Mouse (Mus musculus): ENCODE data around the gene Ddx4. TPM values are rescaled to one million over a fixed set of nuclear protein-coding genes. Genes with fewer than 3 reads are reported as not detected.

The Ddx4 gene
- polyA plus RNA-seq, 1 experiment, result not detected

- TF ChIP-seq POLR2A (IDR thresholded peaks at IDR 0.05; ENCODE audit: low read depth, low read length) (no peak; the same call in 1 of the 2 replicates), CTCF (IDR thresholded peaks at IDR 0.05; ENCODE audit: extremely low read depth, insufficient read length, insufficient replicate concordance, low read depth, low read length) (no peak)
- no peaks in the 10 kb centered on the region; the same call in none of the 2 replicates for H3K4me1 ChIP-seq (ENCODE audit: control insufficient read depth, insufficient read depth, insufficient read length, low read length)
- under 1% methylated on average over 33 of the region's 33 CpGs for WGBS
- H3K4me3 ChIP-seq (ENCODE audit: low read depth, low read length), result peak within 1 kb of the TSS; percentile 67
- H3K27ac ChIP-seq (ENCODE audit: insufficient read depth, low read depth, low read length), result no peak within 1 kb of the TSS
- no peaks in the 10 kb centered on the region for H3K36me3 ChIP-seq (ENCODE audit: control insufficient read depth, insufficient read depth, low read length)
- H3K27me3 ChIP-seq (ENCODE audit: control insufficient read depth, insufficient read depth, low read length), result no peaks in the 10 kb centered on the region
These were observed 8.5 kb upstream of the Ddx4 start, which contains the start of gene Slc38a9 for GRCm38 (mm10) chr13:112660574-112661381. Gene Slc38a9 (plus strand): TSS chr13:112660751.

GRCm38 (mm10) chr13:112659986-112660573 is 7.8 kb upstream of the Ddx4 start:
- no peaks in the 10 kb centered on the region for H3K27me3 ChIP-seq (ENCODE audit: control insufficient read depth, insufficient read depth, low read length)
- H3K4me3 ChIP-seq (ENCODE audit: low read depth, low read length), result peak overlapping the region; percentile 67
- no peak overlapping the region for H3K27ac ChIP-seq (ENCODE audit: insufficient read depth, low read depth, low read length)
- no peaks in the 10 kb centered on the region; the same call in none of the 2 replicates for H3K4me1 ChIP-seq (ENCODE audit: control insufficient read depth, insufficient read depth, insufficient read length, low read length)
- TF ChIP-seq CTCF (IDR thresholded peaks at IDR 0.05; ENCODE audit: extremely low read depth, insufficient read length, insufficient replicate concordance, low read depth, low read length) (no peak), POLR2A (IDR thresholded peaks at IDR 0.05; ENCODE audit: low read depth, low read length) (no peak)
- 2% methylated on average over 10 of the region's 10 CpGs for WGBS
- H3K36me3 ChIP-seq (ENCODE audit: control insufficient read depth, insufficient read depth, low read length), result no peaks in the 10 kb centered on the region

- H3K4me3 ChIP-seq (ENCODE audit: low read depth, low read length), result no peak overlapping the region
- H3K27me3 ChIP-seq (ENCODE audit: control insufficient read depth, insufficient read depth, low read length), result peaks cover 16% of the 10 kb centered on the region
- no peaks in the 10 kb centered on the region for H3K4me1 ChIP-seq (ENCODE audit: control insufficient read depth, insufficient read depth, insufficient read length, low read length)
- H3K27ac ChIP-seq (ENCODE audit: insufficient read depth, low read depth, low read length), result no peak overlapping the region
- TF ChIP-seq POLR2A (IDR thresholded peaks at IDR 0.05; ENCODE audit: low read depth, low read length), result no peak
- no peak for TF ChIP-seq CTCF (IDR thresholded peaks at IDR 0.05; ENCODE audit: extremely low read depth, insufficient read length, insufficient replicate concordance, low read depth, low read length)
- no peaks in the 10 kb centered on the region for H3K36me3 ChIP-seq (ENCODE audit: control insufficient read depth, insufficient read depth, low read length)
- 65% methylated on average over 3 of the region's 3 CpGs for WGBS
These were observed 1.1 kb downstream of the Ddx4 start for GRCm38 (mm10) chr13:112651183-112651582.

GRCm38 (mm10) chr13:112645529-112646186 is 6.6 kb downstream of the Ddx4 start:
- H3K27ac ChIP-seq (ENCODE audit: insufficient read depth, low read depth, low read length), result no peak overlapping the region
- H3K27me3 ChIP-seq (ENCODE audit: control insufficient read depth, insufficient read depth, low read length), result peaks cover 7% of the 10 kb centered on the region
- no peak for TF ChIP-seq CTCF (IDR thresholded peaks at IDR 0.05; ENCODE audit: extremely low read depth, insufficient read length, insufficient replicate concordance, low read depth, low read length)
- no peak for TF ChIP-seq POLR2A (IDR thresholded peaks at IDR 0.05; ENCODE audit: low read depth, low read length)
- no peaks in the 10 kb centered on the region; the same call in 1 of the 2 replicates for H3K4me1 ChIP-seq (ENCODE audit: control insufficient read depth, insufficient read depth, insufficient read length, low read length)
- no peaks in the 10 kb centered on the region for H3K36me3 ChIP-seq (ENCODE audit: control insufficient read depth, insufficient read depth, low read length)
- WGBS, result 34% methylated on average over 1 of the region's 1 CpGs
- H3K4me3 ChIP-seq (ENCODE audit: low read depth, low read length), result no peak overlapping the region

GRCm38 (mm10) chr13:112644996-112645395 is 7.3 kb downstream of the Ddx4 start:
- Histone ChIP-seq H3K4me1 (ENCODE audit: control insufficient read depth, insufficient read depth, insufficient read length, low read length) (no peaks in the 10 kb centered on the region; the same call in 1 of the 2 replicates), H3K4me3 (ENCODE audit: low read depth, low read length) (no peak overlapping the region), H3K36me3 (ENCODE audit: control insufficient read depth, insufficient read depth, low read length) (no peaks in the 10 kb centered on the region), H3K27ac (ENCODE audit: insufficient read depth, low read depth, low read length) (no peak overlapping the region), H3K27me3 (ENCODE audit: control insufficient read depth, insufficient read depth, low read length) (peaks cover 7% of the 10 kb centered on the region)
- 48% methylated on average over 3 of the region's 3 CpGs for WGBS
- TF ChIP-seq POLR2A (IDR thresholded peaks at IDR 0.05; ENCODE audit: low read depth, low read length) (no peak), CTCF (IDR thresholded peaks at IDR 0.05; ENCODE audit: extremely low read depth, insufficient read length, insufficient replicate concordance, low read depth, low read length) (no peak)

- Histone ChIP-seq H3K27me3 (ENCODE audit: control insufficient read depth, insufficient read depth, low read length) (no peaks in the 10 kb centered on the region; the same call in 1 of the 2 replicates), H3K36me3 (ENCODE audit: control insufficient read depth, insufficient read depth, low read length) (no peaks in the 10 kb centered on the region), H3K4me3 (ENCODE audit: low read depth, low read length) (no peak overlapping the region), H3K4me1 (ENCODE audit: control insufficient read depth, insufficient read depth, insufficient read length, low read length) (no peaks in the 10 kb centered on the region; the same call in 1 of the 2 replicates), H3K27ac (ENCODE audit: insufficient read depth, low read depth, low read length) (no peak overlapping the region)
- WGBS, result 86% methylated on average over 3 of the region's 3 CpGs
- TF ChIP-seq POLR2A (IDR thresholded peaks at IDR 0.05; ENCODE audit: low read depth, low read length) (no peak), CTCF (IDR thresholded peaks at IDR 0.05; ENCODE audit: extremely low read depth, insufficient read length, insufficient replicate concordance, low read depth, low read length) (no peak)
These were observed 9.4 kb downstream of the Ddx4 start for GRCm38 (mm10) chr13:112642897-112643296.
